Mouse (Mus musculus) retina, adult 2 months (tissue): ENCODE results near the gene Vmn1r177.
"Not testable (repeated sequence)": the region's sequence is repeated elsewhere in the genome, so short reads cannot be mapped to it uniquely, and the experiment has no call there.

ENCODE experiments used
- DNase-seq: peaks from one replicate; pipeline ENCODE4 v3.0.0-alpha.2; 2012; ENCODE audit warnings: low read depth, low spot score

Gene Vmn1r177

GRCm38 (mm10) chr7:23866349-23866748, at the start of gene Vmn1r177:
TSS of gene Vmn1r177 (minus strand) at chr7:23866449.
- not testable (repeated sequence) for DNase-seq

GRCm38 (mm10) chr7:23891709-23892108, 25.5 kb upstream of the Vmn1r177 start, which contains the start of gene Vmn1r178:
TSS of gene Vmn1r178 (plus strand) at chr7:23892009.
- DNase-seq, result no peak

GRCm38 (mm10) chr7:23876918-23877317, 10.7 kb upstream of the Vmn1r177 start:
- DNase-seq, result not testable (repeated sequence)

GRCm38 (mm10) chr7:23837272-23837671, 29.0 kb downstream of the Vmn1r177 start, which contains the start of gene Vmn1r176:
TSS of gene Vmn1r176 (minus strand) at chr7:23837372.
- DNase-seq, result not testable (repeated sequence)
